26 mouse cellular contexts compared by ENCODE assay signal in genomic region chr9:75355783-75356182, GRCm38 (mm10). TPM values are rescaled to one million over a fixed set of nuclear protein-coding genes. Genes with fewer than 3 reads are reported as not detected.
"Had no signal": no experiment of that assay in that cellular context is flagged by ENCODE, and none has a peak within 500 bp of the region (broad histone marks: within the 10 kb centered on the region; RNA-seq: fewer than 3 reads in every experiment).

No protein-coding gene starts in this region.

- H3K27ac ChIP-seq: kidney, embryonic 15.5 days; midbrain, embryonic 10.5 days; midbrain, embryonic 13.5 days had no signal

- H3K4me1 ChIP-seq: kidney, embryonic 15.5 days; midbrain, embryonic 10.5 days; midbrain, embryonic 13.5 days had no signal

- H3K4me2 ChIP-seq: kidney, embryonic 15.5 days; midbrain, embryonic 13.5 days had no signal

- H3K9ac ChIP-seq: kidney, embryonic 15.5 days; midbrain, embryonic 13.5 days had no signal

- ATAC-seq: inflammation-experienced regulatory T-cells, adult 6 months; intestine, embryonic 16.5 days; midbrain, embryonic 13.5 days; midbrain, embryonic 16.5 days had no signal

- H3K27me3 ChIP-seq: kidney, embryonic 15.5 days; midbrain, embryonic 13.5 days had no signal

- DNase-seq: kidney, adult 18-20 months; kidney, postnatal 10 days; kidney, postnatal 36 days; lung, adult 18-20 months; lung, postnatal 14 days; lung, postnatal 4 days; thymus, adult 18-20 months; thymus, postnatal 36 days had no signal

- H3K9me3 ChIP-seq: kidney, embryonic 15.5 days; midbrain, embryonic 10.5 days; midbrain, embryonic 13.5 days had no signal

- H3K36me3 ChIP-seq: kidney, embryonic 15.5 days; midbrain, embryonic 10.5 days; midbrain, embryonic 13.5 days had no signal

- H3K4me3 ChIP-seq: kidney, embryonic 15.5 days; midbrain, embryonic 10.5 days; midbrain, embryonic 13.5 days had no signal

RNA-seq across cellular contexts. Expression of gene Bcl2l10, which starts 8.2 kb away (rescaled TPM):
- total RNA-seq: left cerebral cortex, adult 18-20 months; left cerebral cortex, postnatal 25 days; megakaryocyte, adult 5-6 weeks had no signal
- polyA plus RNA-seq: inflammation-experienced regulatory T-cells, adult 6 months; intestine, embryonic 16.5 days; kidney, embryonic 15.5 days; limb, embryonic 11.5 days; limb, embryonic 14.5 days; lung, embryonic 16.5 days; midbrain, embryonic 10.5 days; midbrain, embryonic 13.5 days; midbrain, embryonic 16.5 days; neural tube, embryonic 11.5 days; neural tube, embryonic 14.5 days; small intestine, adult 2 months; spleen, adult 2 months; stomach, embryonic 16.5 days; testis, adult 2 months had no signal
